Mouse (Mus musculus): ENCODE results near the gene Stam2.

DNA sequence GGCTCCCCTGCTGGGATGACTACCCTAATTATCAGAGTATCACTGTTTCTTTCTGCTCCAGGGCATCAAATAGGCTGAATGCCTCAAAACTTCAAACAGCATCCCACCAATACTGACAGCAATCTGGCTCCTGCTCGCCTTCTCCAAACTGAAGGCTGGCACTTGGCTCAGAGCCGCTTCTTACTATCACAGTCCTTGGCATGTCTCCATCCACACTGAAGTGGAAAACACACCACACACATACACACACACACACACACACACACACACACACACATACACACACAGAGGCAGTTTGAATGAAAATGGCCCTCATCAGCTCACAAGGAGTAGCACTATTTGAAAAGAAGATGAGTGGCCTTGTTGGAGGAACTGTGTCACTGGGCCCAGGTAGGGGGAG, 35.8 kb upstream of the Stam2 start:
- TF ChIP-seq MAX (IDR thresholded peaks at IDR 0.05) (no peak), CTCF (IDR thresholded peaks at IDR 0.05; ENCODE audit: control insufficient read depth, insufficient read depth, insufficient read length) (no peak), MYOD1 (IDR thresholded peaks at IDR 0.05; ENCODE audit: control insufficient read depth, insufficient read length, low read depth) (no peak), MYOG (IDR thresholded peaks at IDR 0.05; ENCODE audit: control insufficient read depth, extremely low read depth, insufficient read length) (no peak)

All from C2C12 (cell line).